Mouse (Mus musculus) right cerebral cortex, postnatal 36 days (tissue): Measurements from ENCODE around the gene Tmem114.

ENCODE experiments used
- DNase-seq, 2 experiments: peaks; one replicate each; pipeline ENCODE4 v3.0.0; 2022; ENCODE audit warnings: low spot score in 2 of 2, mixed read lengths in 1 of 2

The Tmem114 gene

DNA sequence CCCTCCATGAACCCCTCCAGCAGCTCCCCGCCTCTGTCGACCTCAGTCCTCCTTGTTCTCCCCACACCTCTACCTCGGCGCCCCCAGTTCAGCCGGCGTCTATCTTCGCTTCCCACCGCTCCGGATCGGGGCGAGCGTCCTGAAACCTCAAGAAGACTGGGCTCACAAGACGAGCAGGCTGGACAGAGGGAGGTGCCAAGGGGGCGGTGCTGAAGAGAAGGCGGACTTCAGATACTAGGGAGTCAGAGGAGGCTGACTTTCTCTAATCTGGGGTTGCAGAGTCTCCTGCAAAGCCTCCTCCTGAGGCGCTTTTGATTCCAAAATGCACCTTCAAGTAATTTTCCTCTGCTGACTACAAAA lies at the start of gene Tmem114:
Tmem114 (minus strand) TSS at position 166 of the 360 bp plus-strand sequence.
- peak in 1 of 2 experiments; percentile 11 for DNase-seq

DNA sequence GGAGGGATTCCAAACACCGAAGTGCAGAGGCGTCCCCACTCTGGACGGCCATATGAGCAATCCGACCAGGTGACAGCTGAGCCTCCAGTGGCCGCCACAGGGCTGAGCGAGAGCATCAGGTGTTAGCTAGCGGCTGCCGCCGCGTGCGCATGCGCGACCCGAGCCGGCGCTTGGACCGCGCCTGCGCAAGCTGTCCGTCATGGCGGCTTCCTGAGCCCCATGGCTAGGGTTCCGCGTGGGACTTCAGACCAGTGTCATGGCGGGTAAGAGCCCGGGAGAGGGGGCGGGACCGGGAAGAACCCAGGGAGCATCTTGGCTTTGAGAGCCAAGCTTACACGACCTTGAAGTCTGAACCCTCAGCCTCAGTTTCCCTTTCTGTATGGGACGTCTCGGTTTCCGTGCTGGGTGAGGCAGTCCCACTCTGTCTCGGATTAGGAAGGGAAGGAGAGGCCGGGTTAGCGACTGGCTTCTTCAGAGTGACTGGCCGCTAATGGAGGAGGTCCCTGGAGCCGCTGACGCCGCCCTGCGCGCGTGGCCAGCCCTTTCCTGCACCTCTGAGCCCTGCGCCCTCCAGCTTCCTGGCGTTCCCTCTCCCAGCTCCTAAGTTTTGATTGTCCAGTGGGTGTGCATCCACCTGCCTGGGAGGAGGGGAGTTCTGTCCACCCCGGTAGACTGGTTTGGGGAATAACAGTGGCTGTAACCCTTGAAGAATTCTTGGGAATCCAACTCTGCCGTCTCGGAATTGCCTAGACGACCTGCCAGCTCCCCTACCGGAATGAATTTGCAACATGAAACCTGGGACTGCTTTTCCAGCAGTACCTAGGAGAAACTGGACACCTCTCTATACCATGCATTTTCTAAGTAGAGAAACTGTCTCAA lies 45.9 kb upstream of the Tmem114 start, which contains the start of gene Mettl22:
Mettl22 (plus strand) TSS at position 186 of the 879 bp plus-strand sequence.
- peak; percentile 86 to 90 for DNase-seq

DNA sequence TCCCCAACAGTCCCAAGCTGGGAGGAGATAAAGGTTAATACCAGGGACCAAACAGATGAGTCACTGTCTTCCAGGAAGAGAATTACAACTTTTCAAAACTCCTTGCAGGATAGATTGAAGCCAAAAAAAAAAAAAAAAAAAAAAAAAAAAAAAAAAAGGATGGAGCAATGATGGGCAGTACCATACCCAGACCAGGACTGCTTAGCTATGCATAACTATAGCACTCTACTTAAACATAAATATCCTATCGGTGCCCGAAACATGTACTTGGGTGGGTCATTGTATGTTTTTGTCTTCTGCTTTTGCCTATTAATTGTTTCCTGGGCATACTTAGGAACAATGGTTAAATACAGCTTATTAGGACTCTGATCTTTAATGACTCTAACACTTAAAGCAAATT lies 45.2 kb upstream of the Tmem114 start:
- DNase-seq: no peak

DNA sequence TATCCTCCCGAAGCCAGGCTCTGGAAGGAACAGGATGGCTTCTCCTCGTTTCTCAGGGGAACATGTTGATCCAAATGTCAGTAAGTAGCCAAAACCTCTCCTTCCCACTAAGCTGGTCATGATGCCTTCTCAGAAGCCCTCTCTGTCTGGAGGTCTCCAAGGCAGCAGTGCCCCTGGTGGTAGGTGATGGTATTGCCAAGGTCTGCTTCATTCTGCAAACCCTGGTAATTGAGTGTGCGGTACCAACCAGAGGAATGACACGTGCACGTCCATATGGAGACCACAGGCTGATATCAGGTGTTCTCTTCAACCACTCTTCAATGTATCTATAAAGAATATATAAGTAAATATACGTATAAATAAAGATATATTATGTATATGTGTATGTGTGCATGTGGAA lies 34.2 kb upstream of the Tmem114 start:
- no peak for DNase-seq

DNA sequence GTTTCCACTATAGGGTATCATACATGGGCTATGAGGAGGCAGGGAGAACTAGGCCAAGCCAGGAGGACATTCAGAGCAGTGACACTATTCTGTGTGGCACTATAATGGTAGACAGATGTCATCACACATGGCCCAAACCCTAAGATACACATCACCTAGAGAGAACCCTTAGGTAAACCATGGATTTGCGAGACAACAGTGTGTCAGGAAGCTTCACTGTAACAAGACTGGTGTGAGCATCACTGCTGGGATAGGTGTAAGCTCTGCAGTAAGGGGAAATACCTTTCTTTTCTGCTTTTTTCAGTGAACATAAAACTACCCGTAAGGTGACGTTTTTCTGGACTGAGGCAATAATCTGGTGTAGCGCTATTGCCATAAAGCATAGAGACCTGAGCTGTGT lies 33.5 kb upstream of the Tmem114 start:
- DNase-seq: no peak

DNA sequence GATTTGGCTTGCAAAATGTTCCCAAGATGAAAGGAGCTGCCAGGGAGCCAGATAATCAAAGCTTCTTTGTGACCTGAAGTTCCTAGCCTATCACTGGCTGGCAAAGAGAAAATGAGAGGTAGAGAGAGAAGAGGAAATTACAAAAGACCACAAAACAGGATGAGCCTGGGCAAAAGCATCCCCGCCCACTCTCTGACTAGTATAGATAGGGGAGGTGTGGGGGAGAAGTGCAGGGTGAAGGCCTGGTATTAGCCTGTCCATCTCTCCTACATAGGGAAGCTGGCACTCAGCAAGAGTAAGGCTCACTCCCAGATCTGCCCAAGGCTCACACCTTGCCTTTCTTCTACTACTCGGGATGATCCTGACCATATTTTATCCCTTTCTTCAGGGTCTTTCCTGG lies 30.3 kb upstream of the Tmem114 start:
- no peak for DNase-seq

DNA sequence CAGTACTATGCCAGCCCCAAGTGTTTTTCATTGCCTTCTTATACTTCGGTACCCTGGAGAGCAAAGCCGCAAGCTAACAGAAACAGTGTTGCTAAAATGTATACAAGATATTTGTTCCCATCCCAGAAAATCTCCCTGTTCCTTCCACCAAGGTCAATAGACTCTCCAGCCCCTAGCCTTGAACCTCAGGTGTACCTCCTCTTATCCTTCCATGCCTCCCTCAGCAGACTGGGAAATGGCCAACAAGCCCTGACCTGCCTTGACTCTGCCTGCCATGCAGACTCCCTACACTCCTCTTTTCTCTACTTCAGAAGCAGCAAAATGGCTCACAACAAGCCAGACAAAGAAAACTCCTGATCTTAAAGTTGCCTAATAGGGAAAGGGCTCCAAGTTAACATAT lies 28.4 kb upstream of the Tmem114 start:
- no peak for DNase-seq

DNA sequence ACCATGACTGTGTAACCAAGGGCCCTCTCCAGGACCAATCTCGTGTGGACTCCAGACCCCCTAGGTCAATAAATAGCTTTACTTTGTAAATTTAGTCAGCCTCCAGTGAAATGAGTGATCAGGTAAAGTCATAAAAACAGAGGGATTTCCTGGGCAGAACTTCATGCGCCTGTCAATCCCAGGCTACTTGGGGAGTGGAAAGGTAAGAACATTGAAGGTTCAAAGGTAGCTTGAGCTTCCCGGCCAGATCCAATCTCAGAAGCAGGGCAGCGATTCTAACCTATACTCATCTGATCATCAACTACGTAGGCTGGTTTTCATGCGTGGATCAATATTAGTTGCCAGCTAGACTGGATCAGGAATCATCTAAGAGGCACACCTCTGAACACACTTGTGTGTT lies 21.3 kb upstream of the Tmem114 start:
- no peak for DNase-seq

DNA sequence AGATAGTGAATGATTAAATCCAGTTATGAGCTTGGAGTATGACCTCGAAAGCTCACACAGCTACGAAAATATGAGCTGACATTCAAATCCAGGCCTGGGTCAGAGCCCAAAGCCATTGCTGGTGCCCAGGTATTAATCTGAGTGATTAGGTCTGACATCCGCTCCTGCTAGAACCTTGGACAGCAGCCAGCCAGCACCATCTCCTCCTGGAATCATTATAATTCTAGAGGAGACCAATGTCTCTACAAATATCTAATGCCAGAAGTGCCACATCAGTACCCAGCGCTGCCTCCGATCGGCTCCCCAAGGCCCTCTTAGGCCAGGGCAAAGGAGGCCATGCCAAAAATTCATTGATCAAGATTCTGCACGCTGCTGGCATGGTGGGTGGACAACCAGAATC lies 20.0 kb upstream of the Tmem114 start:
- DNase-seq: no peak

DNA sequence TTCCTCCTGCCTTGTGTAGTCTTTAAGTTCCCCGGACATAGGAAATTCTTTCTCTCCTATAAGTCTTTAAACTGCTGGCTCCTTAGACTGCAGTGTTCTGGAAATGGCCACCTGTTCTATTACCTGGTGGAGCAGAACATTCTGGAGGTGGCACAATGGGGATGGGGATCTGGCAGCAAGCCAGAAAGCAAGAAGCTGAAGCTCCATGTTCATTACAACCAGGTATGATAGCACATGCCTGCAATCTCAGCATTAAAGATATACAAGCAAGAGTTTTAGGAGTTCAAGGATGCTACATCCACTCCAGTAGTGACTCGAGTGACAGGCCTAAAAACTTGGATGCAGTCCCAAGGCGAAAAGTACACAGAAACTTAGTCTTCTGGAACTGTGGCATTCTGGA lies 7.7 kb upstream of the Tmem114 start:
- no peak for DNase-seq

DNA sequence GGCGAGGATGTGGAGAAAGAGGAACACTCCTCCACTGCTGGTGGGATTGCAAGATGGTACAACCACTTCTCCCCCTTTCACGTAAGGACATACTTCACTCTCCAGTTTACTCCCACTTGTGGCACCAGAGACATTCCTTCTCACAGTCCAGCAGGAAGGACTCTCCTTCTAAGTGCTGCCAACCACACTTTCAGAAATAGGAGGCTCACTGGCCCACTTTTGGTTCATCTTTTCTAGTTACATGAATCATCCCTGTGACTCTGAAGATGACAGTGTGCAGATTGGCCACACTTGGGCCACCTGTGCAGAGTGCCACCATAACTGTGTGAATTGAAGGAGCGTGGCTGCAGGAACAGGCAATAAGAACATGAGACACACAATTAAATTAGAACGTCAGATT lies 4.6 kb upstream of the Tmem114 start:
- DNase-seq: peak in 1 of 2 experiments; percentile 11

DNA sequence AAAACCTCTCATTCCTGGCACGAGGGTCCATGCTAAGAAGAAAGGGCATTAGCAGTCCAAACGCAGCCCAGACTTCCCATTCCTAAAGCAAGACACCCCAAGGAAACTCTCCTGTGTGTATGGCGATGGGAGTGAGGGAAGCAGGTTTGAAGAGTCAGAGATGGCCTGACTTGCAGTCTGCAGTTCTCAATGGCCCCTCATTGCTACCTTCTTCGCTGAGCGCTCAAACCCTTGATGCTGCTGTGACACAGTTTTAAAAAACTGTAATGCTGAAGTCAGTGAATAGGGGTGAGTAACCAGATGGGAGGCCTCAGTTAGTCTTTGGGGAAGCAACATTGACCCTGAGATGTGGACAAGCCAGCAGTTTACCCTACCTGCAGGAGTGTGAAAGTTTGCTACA lies 800 bp upstream of the Tmem114 start:
- no peak for DNase-seq

DNA sequence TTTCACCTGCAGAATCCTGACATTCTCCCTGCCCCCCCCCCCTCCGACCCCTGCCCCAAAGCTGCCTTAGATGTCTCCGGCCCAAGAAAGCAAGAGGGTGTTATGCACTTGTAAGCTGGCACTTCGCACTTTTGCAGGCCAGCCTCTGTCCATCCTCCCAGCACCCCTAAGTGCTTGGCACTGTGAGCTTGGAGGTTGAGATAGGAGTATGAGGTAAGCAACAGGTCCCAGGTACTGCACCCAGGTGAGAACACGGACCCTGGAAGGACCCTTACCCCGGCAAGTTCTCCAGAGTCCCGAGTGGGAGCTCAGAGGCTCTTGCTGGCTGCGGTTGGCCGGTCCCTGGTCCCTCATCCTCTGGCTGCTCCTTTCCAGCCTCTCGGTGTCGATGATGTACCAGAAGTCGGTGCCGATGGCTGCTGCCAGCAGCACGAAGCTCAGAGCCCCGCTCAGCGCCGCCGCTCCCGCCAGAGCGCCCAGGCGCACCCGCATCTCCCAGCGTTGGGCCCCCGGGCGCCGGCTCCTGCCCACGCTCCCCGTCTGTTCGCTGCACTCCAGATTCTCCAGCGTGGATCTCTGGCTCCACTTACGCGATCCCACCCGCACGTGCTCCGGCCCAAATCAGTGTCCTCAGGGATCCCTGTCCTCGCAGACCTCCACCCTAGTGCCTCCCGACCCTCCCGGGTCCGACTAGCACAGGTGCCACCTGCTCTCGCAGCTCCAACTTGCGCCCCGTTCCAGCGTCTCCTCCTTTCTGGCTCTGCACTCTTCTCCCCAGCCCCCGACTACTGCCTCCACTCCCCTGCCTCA lies 570 bp downstream of the Tmem114 start:
- peak; percentile 47 to 59 for DNase-seq

DNA sequence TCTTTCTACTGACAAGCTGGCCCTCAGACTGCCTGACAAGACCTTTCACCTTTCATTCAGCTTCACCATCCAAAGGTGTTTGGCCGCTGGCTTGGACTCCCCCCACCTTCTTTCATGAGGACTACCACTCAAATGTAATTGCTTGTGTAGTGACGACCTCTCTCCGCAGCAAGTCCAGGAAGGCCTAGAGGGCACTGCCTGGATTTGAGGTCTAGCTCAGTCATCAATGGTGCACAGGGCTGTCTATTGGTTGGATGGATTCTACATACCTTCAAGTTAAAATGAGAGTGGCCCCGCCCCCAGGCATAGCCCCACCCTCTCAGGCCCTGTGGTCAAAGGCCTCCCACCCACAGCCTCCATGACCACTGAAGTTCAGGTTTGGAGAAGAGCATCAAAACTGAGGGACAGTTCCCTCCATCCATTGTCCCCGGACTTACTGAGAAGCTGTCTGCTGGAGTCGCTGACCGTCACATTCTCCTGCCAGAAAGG lies 1.3 kb downstream of the Tmem114 start:
- no peak for DNase-seq

DNA sequence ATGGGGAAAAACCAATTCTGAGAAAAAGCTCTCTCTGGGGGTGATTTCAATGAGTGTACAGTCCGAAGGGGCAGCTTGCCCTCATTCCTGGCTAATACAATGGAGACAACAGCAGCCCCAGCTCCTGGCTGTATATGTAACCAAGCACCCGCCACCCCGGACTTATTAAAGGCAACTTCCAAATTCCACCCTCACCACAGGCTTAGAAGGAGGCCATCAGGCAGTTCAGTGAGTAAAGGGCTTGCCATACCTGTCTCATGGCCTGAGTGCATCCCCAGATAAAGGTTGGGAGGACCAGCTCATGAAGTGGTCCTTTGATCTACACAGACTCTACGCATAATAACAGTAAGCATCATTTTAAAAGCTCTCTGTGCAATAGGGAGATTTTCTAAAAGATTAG lies 4.1 kb downstream of the Tmem114 start:
- no peak for DNase-seq

DNA sequence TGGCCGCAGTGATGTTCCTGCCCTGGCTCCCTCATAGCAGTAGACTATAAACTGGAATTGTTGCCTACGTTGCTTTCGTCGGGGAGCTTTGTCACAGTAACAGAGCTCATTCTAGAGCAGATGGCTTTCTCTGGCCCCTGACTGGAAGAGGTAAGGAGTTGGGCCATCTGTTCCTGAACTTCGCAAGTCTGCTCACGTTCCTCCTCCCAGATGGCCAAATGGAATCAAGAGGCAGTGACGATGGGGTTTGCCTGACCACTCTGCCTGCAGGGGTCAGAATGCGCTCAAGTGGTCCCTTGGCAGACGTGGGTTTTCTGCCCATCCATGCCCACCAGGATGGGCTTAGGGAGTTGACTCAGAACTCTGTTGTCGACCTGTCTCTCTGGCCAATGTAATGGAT lies 4.6 kb downstream of the Tmem114 start:
- DNase-seq: no peak

DNA sequence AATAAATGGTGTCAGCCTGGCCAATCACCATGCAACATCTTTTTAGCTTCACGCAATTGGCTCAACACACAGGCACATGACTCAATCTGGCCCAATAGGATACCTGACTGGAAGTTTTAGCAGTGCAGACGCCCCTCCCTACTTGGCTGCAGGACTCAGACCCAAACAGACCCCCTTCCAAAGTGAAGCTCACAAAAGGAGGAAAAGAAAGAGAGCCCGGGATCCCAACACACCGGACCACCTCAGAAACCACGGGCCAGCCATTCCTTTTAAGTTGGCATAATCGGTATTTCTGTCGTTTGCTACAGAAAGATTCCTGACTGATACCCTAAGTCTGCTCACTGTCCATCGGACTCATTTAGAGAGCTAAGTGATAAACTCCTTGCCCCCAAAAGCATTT lies 5.3 kb downstream of the Tmem114 start:
- DNase-seq: no peak

DNA sequence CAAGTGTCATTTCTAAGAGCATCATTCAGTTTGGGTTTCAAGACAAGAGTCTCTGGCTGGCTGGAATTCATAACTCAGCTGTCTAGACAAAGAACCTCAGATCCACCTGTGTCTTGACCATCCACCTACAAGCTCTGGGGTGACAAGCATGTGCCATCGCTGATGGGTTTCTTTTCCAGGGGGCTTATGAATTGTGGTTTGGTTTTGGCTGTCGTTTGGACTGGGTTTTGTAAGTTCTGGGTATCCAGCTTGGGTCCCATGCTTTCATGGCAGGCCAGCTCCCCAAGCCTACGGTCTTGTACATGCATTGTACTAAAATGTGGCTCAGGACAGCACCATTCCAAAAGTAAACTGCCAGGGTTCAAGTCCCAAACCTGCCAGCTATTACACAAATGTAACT lies 6.8 kb downstream of the Tmem114 start:
- DNase-seq: no peak

DNA sequence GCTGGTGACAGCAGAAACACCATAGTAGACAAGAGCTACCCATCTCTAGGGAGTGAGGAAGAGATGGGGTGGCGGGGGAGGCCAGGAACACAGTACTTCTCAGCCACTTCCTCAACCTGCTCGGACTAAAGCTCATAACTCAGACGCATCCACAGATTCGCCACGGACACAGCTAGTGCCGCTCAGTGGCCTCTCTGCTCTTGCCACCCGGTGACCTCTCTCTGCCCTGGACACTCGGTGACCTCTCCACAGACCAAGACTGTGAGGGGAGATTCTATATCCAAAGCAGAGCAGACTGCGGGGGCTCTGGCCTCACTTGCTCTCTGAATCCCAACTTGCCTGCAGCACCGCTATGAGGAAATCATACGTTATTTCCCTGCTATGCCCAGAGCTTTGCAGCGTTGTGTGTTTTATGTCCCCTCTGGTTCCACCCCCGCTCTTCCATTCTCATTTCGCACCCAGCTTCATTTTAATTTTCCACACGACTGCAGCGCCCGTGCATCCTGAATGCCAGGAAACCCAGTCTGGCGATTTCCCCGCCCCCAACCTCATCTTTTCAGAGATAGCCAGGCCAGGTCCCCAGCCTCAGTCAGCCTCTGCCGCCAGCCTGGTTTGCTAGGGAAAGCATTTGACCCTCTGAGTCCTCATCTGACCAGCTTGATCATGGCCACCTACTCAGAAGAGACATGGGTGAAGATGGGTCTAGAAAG lies 7.8 kb downstream of the Tmem114 start:
- DNase-seq: no peak

DNA sequence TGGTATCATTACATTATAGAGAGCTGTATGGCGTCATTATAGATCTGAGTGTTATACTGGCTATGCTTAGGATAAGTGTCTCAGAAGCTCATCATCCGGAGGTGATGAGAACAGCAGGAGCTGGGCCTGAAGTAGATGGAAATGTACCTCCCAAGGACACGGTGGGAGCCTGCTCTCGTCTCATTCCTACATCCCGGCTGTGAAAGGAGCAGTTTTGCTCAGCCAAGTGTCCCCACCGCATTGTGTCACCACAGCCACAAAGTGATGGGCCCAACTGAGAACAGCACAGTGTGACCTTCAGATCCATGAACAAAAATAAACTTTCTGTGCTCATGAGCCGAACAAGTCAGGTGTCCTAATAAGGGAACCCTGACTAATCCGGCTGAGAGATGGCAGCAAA lies 8.9 kb downstream of the Tmem114 start:
- DNase-seq: no peak

DNA sequence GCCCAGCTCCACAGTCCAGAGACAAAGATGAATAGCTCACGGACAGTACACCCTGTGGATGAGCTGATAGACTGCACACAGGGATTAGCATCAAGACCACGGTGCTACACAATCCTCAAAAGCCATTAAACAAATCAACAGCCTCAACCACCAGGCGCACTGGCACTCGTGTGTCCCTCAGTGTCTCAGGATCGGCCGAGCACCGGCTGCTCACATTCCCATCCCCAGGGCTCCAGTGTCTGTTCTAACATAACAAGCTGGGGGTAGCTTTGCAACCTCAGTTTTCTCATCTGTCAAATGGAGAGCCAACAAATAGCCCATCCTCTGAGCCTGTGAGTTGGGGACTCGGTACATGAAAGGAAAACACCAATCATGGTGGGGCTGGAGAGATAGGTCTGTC lies 11.5 kb downstream of the Tmem114 start:
- DNase-seq: no peak

DNA sequence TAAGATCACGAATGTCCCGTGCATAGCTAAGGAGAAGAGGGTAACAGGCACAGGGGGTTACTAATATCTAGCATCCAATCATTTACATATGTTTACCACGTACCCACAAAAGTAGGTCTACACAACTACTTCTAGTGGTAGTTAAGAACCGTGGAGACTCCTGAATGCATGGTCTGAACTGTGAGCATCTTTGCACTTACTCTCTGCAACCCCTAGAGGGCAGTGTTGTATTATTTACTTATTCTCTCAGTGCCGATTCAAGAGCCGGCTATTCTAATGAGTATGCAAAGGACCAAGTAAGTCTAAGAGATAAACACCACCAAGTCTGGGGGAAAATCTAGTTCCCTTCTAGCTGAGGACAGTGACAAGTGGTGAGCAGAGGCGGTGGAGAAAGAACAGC lies 12.7 kb downstream of the Tmem114 start:
- DNase-seq: peak in 1 of 2 experiments; percentile 17
